Mouse (Mus musculus) megakaryocyte, embryonic 14.5 days (primary cell): ENCODE measurements at regions not wholly inside any gene's neighbourhood (a gene's known extent, or its start where the extent isn't known, plus 50 kb on each side); places are given as distances from the start of the nearest gene placed in this dataset.

ENCODE experiments used
- FLI1 ChIP-seq: IDR thresholded peaks from 2 replicates; pipeline ENCODE4 v1.6.1; 2012; ENCODE audit warnings: low read length, inconsistent platforms, mixed read lengths
- GATA1 ChIP-seq: IDR thresholded peaks from 3 replicates; pipeline ENCODE4 v1.6.1; 2012; ENCODE audit warnings: mixed read lengths, low read length, inconsistent platforms, borderline replicate concordance

- TF ChIP-seq GATA1, result no peak
- no peak for TF ChIP-seq FLI1
Measured at GRCm38 (mm10) chr13:101915948-101916594, 148.1 kb upstream of the Pik3r1 start.
